Mouse (Mus musculus) bone marrow macrophage, adult 2 months (primary cell): ENCODE measurements around the gene Cdc45.

ENCODE experiments used
- CTCF ChIP-seq: IDR thresholded peaks from 2 replicates; pipeline ENCODE4 v1.5.1; 2012; ENCODE audit warnings: low read depth, mild to moderate bottlenecking, low read length, moderate library complexity
- POLR2A ChIP-seq: IDR thresholded peaks from 2 replicates; pipeline ENCODE4 v1.6.1; 2012; ENCODE audit warnings: mild to moderate bottlenecking, low read depth, low read length, borderline replicate concordance

DNA sequence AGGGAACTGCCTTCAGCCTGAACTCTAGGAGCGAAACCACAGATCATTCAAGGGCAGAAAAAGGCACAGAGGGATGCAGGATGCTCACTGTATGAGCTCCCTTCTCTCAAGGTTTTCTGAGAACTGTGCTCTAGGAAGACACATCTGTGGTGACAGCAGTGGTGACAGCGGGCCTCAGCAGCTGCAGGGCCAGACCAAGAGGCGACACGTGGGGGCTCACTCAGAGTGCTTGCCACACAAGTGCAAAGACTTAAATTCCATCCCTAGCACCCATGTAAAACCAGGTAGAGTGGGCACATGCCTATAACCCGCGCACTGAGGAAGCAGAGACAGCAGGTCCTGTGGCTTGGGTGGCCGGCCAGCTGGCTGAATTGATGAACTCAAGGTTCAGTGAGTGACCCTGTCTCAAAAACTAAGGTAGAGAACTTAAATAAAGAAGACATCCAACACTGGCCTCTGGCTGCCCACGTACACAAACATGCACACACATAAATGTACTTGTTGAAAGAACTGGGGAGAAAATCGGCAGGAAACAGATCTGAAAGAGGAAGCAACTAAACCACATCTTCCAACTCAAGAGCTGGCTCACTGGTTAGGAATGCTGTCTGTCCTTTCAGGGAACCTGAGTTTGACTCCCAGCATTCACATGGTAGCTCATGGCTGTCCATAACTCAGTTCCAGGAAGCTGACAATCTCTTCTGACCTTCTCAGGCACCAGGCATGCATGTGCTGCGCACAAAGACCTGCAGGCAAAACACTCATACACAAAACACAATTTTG is 23.0 kb downstream of the Cdc45 start:
- TF ChIP-seq CTCF (no peak), POLR2A (no peak)
